Mouse (Mus musculus) lung, postnatal 14 days (tissue): ENCODE measurements around the gene Cenpm.
"Not testable (repeated sequence)": the region's sequence is repeated elsewhere in the genome, so short reads cannot be mapped to it uniquely, and the experiment has no call there.

Experiments used
- DNase-seq: peaks from one replicate; pipeline ENCODE4 v3.0.0; 2021

Cenpm gene

GRCm38 (mm10) chr15:82244115-82244804, at the start of gene Cenpm:
Cenpm (minus strand) TSS chr15:82244748.
- DNase-seq = peak; percentile 93

- DNase-seq = no peak
Measured at GRCm38 (mm10) chr15:82294059-82294458, 49.5 kb upstream of the Cenpm start.

GRCm38 (mm10) chr15:82293271-82293711, 48.7 kb upstream of the Cenpm start:
- DNase-seq = no peak

- no peak for DNase-seq
Measured at GRCm38 (mm10) chr15:82292851-82293250, 48.3 kb upstream of the Cenpm start.

GRCm38 (mm10) chr15:82290252-82290651, 45.7 kb upstream of the Cenpm start:
- DNase-seq = no peak

- no peak for DNase-seq
Measured at GRCm38 (mm10) chr15:82286157-82286556, 41.6 kb upstream of the Cenpm start.

GRCm38 (mm10) chr15:82280638-82281037, 36.1 kb upstream of the Cenpm start:
- no peak for DNase-seq

GRCm38 (mm10) chr15:82277591-82277990, 33.0 kb upstream of the Cenpm start:
- no peak for DNase-seq

- no peak for DNase-seq
Measured at GRCm38 (mm10) chr15:82274927-82275901, 30.7 kb upstream of the Cenpm start.

GRCm38 (mm10) chr15:82274593-82274926, 30.0 kb upstream of the Cenpm start, which contains the start of gene Sept3:
Sept3 (plus strand) TSS chr15:82274893.
- no peak for DNase-seq

GRCm38 (mm10) chr15:82272295-82272694, 27.7 kb upstream of the Cenpm start:
- no peak for DNase-seq

- DNase-seq = peak; percentile 74
Measured at GRCm38 (mm10) chr15:82271201-82271600, 26.7 kb upstream of the Cenpm start.

GRCm38 (mm10) chr15:82268783-82269182, 24.2 kb upstream of the Cenpm start:
- DNase-seq = no peak

- DNase-seq = no peak
Measured at GRCm38 (mm10) chr15:82268185-82268584, 23.6 kb upstream of the Cenpm start.

- DNase-seq = peak; percentile 76
Measured at GRCm38 (mm10) chr15:82266356-82266755, 21.8 kb upstream of the Cenpm start.

GRCm38 (mm10) chr15:82259510-82259909, 15.0 kb upstream of the Cenpm start:
- peak; percentile 74 for DNase-seq

GRCm38 (mm10) chr15:82255944-82256383, 11.4 kb upstream of the Cenpm start:
- no peak for DNase-seq

- no peak for DNase-seq
Measured at GRCm38 (mm10) chr15:82255248-82255647, 10.7 kb upstream of the Cenpm start.

- no peak for DNase-seq
Measured at GRCm38 (mm10) chr15:82252097-82252496, 7.5 kb upstream of the Cenpm start, which contains the start of gene 1500009C09Rik. 1500009C09Rik (plus strand) TSS chr15:82252397.

GRCm38 (mm10) chr15:82251579-82251978, 7.0 kb upstream of the Cenpm start:
- no peak for DNase-seq

- no peak for DNase-seq
Measured at GRCm38 (mm10) chr15:82247131-82247776, 2.7 kb upstream of the Cenpm start.

- not testable (repeated sequence) for DNase-seq
Measured at GRCm38 (mm10) chr15:82244805-82245161, 235 bp upstream of the Cenpm start.

GRCm38 (mm10) chr15:82243742-82244114, 820 bp downstream of the Cenpm start:
- DNase-seq = no peak
